ENCODE assay signal across 20 mouse cellular contexts in the genomic region with DNA sequence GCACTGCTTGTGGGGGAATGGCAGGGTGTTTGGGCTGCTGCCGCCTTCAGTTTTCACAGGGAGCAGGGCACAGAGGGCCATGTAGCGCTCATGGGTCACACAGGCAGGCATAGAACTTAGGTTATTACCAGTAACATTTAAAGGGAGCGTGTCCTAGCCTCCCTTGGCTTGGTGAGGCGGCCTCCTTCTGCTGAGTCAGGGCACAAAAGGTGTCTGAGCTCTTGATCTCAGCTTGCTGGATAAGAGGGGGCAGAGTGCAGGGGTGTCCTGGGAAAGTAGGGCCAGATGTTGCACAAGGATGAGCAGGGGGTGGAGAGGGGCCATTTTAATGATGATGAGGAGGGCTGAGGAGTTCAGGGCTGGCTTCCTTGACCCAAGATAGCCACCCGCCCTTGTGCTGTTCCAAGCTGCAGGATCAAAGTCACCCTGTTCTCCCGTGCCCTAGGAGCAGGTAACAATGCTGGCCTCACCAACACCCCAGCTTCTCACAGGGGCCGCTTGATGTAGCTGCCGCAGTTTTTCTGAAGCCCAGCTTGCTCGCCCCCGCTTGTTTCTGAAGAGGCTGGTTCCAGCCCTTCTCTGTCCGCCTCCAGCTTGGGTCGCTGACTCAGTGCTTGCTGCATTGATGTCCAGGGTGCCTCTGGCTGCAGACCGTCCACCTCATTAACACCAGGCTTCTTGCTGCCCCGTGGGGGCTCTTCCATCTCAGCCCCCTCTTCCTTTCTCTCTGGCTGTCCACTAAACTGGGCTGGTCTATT. TPM values are rescaled to one million over a fixed set of nuclear protein-coding genes. Genes with fewer than 3 reads are reported as not detected.
DNase-seq lines count a peak whose midpoint lies in the region; ATAC-seq lines count a peak whose summit lies in the region.
"Had no signal": no experiment of that assay in that cellular context is flagged by ENCODE, and none has a peak within 500 bp of the region (broad histone marks: within the 10 kb centered on the region; RNA-seq: fewer than 3 reads in every experiment).

No protein-coding gene starts in this region.

- no peak overlapping the region for H3K27ac ChIP-seq in kidney, embryonic 16.5 days (ENCODE audit: low read length)
- H3K27ac ChIP-seq in limb, embryonic 10.5 days, result peak overlapping the region; percentile 78
- H3K27ac ChIP-seq: embryonic facial prominence, embryonic 13.5 days; hindbrain, postnatal 0 days; limb, embryonic 12.5 days; liver, embryonic 14.5 days; midbrain, embryonic 15.5 days had no signal

- H3K27me3 ChIP-seq in kidney, embryonic 16.5 days (ENCODE audit: insufficient read depth, low read length), result peaks cover 15% of the 10 kb centered on the region; the same call in 1 of the 2 replicates
- H3K27me3 ChIP-seq in limb, embryonic 10.5 days (ENCODE audit: low read depth, poor library complexity, severe bottlenecking), result peaks cover 27% of the 10 kb centered on the region

- 0 out of 2 replicates have a peak, but pooled peaks have one; percentile 16 for ATAC-seq in kidney, embryonic 16.5 days (ENCODE audit: low FRiP score, low TSS enrichment)
- ATAC-seq in CD4-positive, CD25-positive, alpha-beta regulatory T cell, adult 4 months, result no peak
- ATAC-seq: activated CD4-positive, CD25-positive, alpha-beta regulatory T cell, adult 4 months; midbrain, embryonic 15.5 days had no signal

- H3K4me3 ChIP-seq in kidney, embryonic 16.5 days (ENCODE audit: low read length), result no peak overlapping the region
- no peak overlapping the region for H3K4me3 ChIP-seq in limb, embryonic 10.5 days
- H3K4me3 ChIP-seq: embryonic facial prominence, embryonic 13.5 days; limb, embryonic 12.5 days; midbrain, embryonic 15.5 days had no signal

- H3K4me2 ChIP-seq in kidney, embryonic 16.5 days (replicated peaks; ENCODE audit: low read depth, low read length), result no peak overlapping the region
- H3K4me2 ChIP-seq: midbrain, embryonic 15.5 days had no signal

- H3K9ac ChIP-seq in kidney, embryonic 16.5 days (replicated peaks; ENCODE audit: low read length), result no peak overlapping the region
- H3K9ac ChIP-seq: embryonic facial prominence, embryonic 13.5 days; heart, embryonic 12.5 days; limb, embryonic 12.5 days; liver, embryonic 14.5 days; midbrain, embryonic 15.5 days had no signal

- 61% methylated on average over 14 of the region's 14 CpGs for WGBS in kidney, embryonic 16.5 days
- WGBS in limb, embryonic 10.5 days, result 33% methylated on average over 14 of the region's 14 CpGs

- peak; percentile 45 for DNase-seq in gastrocnemius, postnatal 25 days
- DNase-seq in gastrocnemius, adult 18-20 months (ENCODE audit: low spot score), result no peak
- DNase-seq in kidney, postnatal 4 days, result no peak
- DNase-seq in brain, adult 2 months (ENCODE audit: low read depth, low spot score), result peak; percentile 44
- DNase-seq in limb, embryonic 10.5 days (ENCODE audit: low spot score), result no peak
- DNase-seq: adrenal gland, postnatal 14 days; cerebellum, adult 2 months; gastrocnemius, postnatal 36 days; heart, postnatal 36 days; thymus, postnatal 14 days had no signal

- H3K4me1 ChIP-seq in kidney, embryonic 16.5 days (ENCODE audit: insufficient read depth, low read length), result peaks cover 14% of the 10 kb centered on the region
- H3K4me1 ChIP-seq in limb, embryonic 10.5 days, result peaks cover 42% of the 10 kb centered on the region

- H3K9me3 ChIP-seq in kidney, embryonic 16.5 days (ENCODE audit: low read length), result no peaks in the 10 kb centered on the region
- no peaks in the 10 kb centered on the region for H3K9me3 ChIP-seq in limb, embryonic 10.5 days (replicated peaks)
- H3K9me3 ChIP-seq: embryonic facial prominence, embryonic 13.5 days; midbrain, embryonic 15.5 days had no signal

- H3K36me3 ChIP-seq in kidney, embryonic 16.5 days (ENCODE audit: insufficient read depth, low read length), result no peaks in the 10 kb centered on the region
- H3K36me3 ChIP-seq in limb, embryonic 10.5 days, result no peaks in the 10 kb centered on the region
- H3K36me3 ChIP-seq: embryonic facial prominence, embryonic 13.5 days; heart, embryonic 12.5 days; limb, embryonic 12.5 days; midbrain, embryonic 15.5 days had no signal

RNA-seq across cellular contexts. Expression of a gene that starts 32.2 kb away (rescaled TPM):
- total RNA-seq in gastrocnemius, postnatal 25 days (2021), result 10 to 100 TPM in 1 of 2 experiments, 1 to 10 TPM in 1; 8.6 to 10.6 TPM
- total RNA-seq in gastrocnemius, adult 18-20 months (2021), result 1 to 10 TPM; 4.2 to 6.4 TPM
- 46.6 and 63.8 TPM in 2 replicates for polyA plus RNA-seq in kidney, embryonic 16.5 days (2015; fragmentation: Nextera tagmentation; extraction: Ambion mirVana)
- polyA plus RNA-seq in limb, embryonic 10.5 days (2016; fragmentation: Nextera tagmentation; extraction: Ambion mirVana), result 68.6 and 87.4 TPM in 2 replicates
- under 1 TPM in 1 of 2 experiments, not detected in 1; 0.12 TPM for polyA plus RNA-seq in CD4-positive, CD25-positive, alpha-beta regulatory T cell, adult 4 months (2017; shearing (Covaris generic))

RNA-seq across cellular contexts. Expression of a gene that starts 38.7 kb away (rescaled TPM):
- total RNA-seq in gastrocnemius, postnatal 25 days (2021), result not detected
- not detected for total RNA-seq in gastrocnemius, adult 18-20 months (2021)
- 1.1 and 2.0 TPM in 2 replicates for polyA plus RNA-seq in kidney, embryonic 16.5 days (2015; fragmentation: Nextera tagmentation; extraction: Ambion mirVana)
- polyA plus RNA-seq in limb, embryonic 10.5 days (2016; fragmentation: Nextera tagmentation; extraction: Ambion mirVana), result 5.8 and 5.9 TPM in 2 replicates
- polyA plus RNA-seq in CD4-positive, CD25-positive, alpha-beta regulatory T cell, adult 4 months (2017; shearing (Covaris generic)), result not detected
- total RNA-seq: common myeloid progenitor, adult 5-6 weeks had no signal
- polyA plus RNA-seq: activated CD4-positive, CD25-positive, alpha-beta regulatory T cell, adult 4 months had no signal

Comparison
In these comparisons a context has a peak if more than half of its experiments do, and no peak if none do; other contexts are left out.
1. DNase-seq: peak in gastrocnemius, postnatal 25 days (single experiment) and brain, adult 2 months (single experiment); none in gastrocnemius, adult 18-20 months (single experiment), kidney, postnatal 4 days (0 of 2) and limb, embryonic 10.5 days (single experiment).
2. RNA of a gene that starts 32.2 kb away (polyA plus RNA-seq): 68.6 to 87.4 TPM in limb, embryonic 10.5 days and 46.6 to 63.8 TPM in kidney, embryonic 16.5 days; 0.12 TPM in CD4-positive, CD25-positive, alpha-beta regulatory T cell, adult 4 months; every median in the first group is over 10 times any median in the second.